Mouse (Mus musculus) T-helper 17 cell (primary cell): Measurements from ENCODE around the gene Pgghg.

ENCODE experiments used
- in situ Hi-C, 2 experiments: fragments of 300-600 bp; cut with MboI, MseI; formaldehyde crosslinking; loops; 1 replicate in 1 of 2; 2 replicates in 1 of 2; pipeline ENCODE4 v1.15.1; 2025; ENCODE audit warnings: high pct_unique_total_duplicates in 2 of 2

Gene Pgghg

DNA sequence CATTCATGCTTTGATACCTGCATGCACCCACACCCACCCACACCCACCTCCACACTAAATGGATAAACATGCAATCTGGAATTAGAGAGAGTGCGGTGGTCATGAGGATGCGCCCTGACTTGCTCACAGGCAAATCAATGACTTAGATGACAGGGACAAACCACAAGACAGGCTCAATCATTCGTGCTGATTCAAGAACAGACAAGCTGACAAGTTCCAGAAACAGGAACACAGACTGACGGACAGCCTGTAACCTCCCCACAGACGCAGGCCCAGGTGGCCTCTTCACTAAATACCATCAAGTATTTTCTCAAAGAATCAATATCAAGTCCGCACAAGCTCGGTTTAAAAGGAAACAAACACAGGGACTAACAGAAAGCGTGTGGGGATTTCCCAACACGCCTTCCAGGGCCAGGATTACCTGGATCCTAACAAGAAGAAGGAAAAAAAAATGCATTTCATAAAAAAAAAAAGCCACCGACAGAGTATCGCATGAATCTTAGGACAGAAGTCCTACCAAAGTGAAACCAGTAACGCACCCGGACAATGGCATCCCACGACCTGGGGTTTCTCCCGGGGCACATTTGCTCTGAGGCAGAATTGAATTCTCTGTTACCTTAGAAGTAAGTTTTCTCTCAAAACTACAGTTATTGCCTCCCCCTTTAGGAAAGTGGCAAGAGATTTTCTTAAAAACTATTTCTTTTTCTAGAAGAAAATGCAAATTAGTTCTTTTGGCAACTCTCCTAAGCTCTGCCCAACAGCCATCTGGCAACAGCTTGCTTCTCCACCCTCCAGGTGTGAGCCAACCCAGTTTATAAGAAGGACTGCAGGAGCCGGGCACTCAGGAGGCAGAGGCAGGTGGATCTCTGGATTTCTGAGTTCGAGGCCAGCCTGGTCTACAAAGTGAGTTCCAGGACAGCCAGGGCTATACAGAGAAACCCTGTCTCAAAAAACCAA is 46.3 kb downstream of the Pgghg start:
- in situ Hi-C loops, result no loop called here

DNA sequence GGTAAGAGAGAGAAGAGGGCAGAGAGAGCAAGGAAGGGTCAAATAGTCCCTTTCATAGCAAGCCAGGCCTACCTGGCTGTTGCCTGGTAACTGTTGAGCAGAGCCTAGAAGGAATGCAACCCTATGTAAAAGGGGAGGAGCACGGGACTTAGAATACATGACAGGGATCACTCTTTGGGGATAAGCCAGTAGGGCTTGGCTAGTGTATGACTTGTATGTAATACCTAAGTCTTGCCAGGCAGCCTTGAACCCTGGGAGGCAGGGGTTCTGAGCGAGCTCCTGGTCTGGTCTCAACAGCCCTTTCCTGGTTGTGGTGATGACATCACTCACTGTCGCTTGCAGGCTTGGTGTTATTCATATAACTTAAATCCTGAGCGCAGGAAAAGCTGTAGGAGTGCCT is 47.8 kb downstream of the Pgghg start:
- in situ Hi-C loops, result no loop called here

DNA sequence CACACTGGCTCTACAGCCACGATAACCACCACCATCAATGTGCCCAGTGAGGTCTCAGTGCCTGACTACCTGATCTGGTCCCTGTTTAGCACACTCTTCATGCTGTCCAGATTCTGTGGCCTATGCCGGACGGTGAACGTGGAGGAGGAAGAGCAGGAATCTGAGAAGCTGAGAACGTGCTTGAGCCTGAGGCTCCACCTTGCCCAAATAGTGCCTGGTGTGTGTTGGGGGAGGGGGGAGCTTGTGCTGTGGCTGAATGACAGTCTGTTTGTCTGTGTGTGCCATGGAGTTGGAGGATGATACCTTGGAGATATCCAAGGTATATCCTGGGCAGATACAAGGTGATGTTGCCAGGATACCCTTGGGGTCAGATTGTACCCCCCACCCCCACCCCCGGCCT is 49.0 kb downstream of the Pgghg start:
- in situ Hi-C loops, result no loop called here

DNA sequence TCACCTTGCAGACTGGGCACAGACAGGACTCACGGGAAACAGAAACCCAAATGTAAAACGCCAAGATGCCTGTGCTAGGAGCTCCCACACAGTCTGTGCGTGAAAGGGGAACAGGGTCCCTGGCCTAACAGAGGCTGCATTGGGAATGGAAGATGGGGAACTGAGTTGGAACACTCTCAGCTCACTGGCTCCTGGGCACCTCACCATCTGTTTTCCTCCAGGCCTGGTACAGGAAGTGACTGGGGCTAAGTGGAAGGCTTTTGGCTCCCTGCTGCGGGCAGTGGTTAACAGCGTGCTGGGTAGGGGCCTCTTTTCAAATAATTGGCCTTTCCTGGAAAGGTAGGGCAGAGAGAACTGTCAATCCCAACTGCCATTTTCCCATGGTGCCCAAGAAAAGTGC is 49.4 kb downstream of the Pgghg start:
- in situ Hi-C loops, result no loop called here

DNA sequence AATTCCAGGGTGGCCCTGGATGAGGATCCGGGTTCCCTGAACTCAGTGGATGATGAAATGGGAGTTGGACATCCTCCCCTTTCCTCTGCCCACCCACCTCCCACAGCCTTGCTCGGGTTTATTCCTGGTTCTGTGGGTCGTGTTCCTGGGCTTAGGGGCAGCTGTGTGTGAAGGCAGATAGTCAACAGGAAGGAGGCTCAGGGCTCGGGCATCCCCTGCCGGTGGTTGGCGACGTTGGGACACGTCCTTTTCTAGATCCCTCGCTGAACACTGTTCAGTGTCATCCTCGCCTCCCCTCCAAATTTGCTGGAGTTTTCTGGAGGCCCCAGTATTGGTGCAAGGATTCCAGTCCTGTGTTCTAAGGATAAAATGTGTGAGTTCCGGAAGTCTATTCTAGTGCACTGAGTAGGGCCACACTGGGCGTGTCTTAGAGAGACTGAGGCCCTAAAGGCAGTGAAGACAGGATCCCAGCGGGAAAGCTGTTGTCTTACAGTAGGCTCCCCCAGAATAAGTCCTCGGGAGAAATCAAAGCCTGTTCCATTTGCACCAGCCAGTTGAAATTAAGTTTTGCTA is 50.0 kb downstream of the Pgghg start:
- in situ Hi-C loops, result no loop called here
